Mouse (Mus musculus) myocyte (in vitro differentiated cells): Measurements from ENCODE around the gene Tnfrsf18. TPM values are rescaled to one million over a fixed set of nuclear protein-coding genes. Genes with fewer than 3 reads are reported as not detected.

Source experiments
- H3K27me3 ChIP-seq: one replicate; pipeline ENCODE4 v1.6.1; 2011; ENCODE audit not compliant: control insufficient read depth, insufficient read depth, insufficient read length
- H3K36me3 ChIP-seq: one replicate; pipeline ENCODE4 v1.6.1; 2011; ENCODE audit not compliant: control insufficient read depth, insufficient read depth
- H3K4me2 ChIP-seq: one replicate; pipeline ENCODE4 v1.6.1; 2011; ENCODE audit warnings: low read depth, control low read depth
- H3K4me3 ChIP-seq: one replicate; pipeline ENCODE4 v1.5.1; 2011; ENCODE audit warnings: mild to moderate bottlenecking, control low read depth, moderate library complexity
- H3K79me2 ChIP-seq: one replicate; pipeline ENCODE4 v1.6.1; 2011; ENCODE audit not compliant: control insufficient read depth, insufficient read depth
- H3ac ChIP-seq: one replicate; pipeline ENCODE4 v1.6.1; 2011; ENCODE audit not compliant: control insufficient read depth, insufficient read length
- CEBPB ChIP-seq: IDR thresholded peaks from 2 replicates; pipeline ENCODE4 v1.6.1; 2011; ENCODE audit warnings: mild to moderate bottlenecking, moderate library complexity; ENCODE audit not compliant: poor library complexity, insufficient read depth, severe bottlenecking
- E2F4 ChIP-seq: IDR thresholded peaks from one replicate; pipeline ENCODE4 v1.6.1; 2011; ENCODE audit warnings: mild to moderate bottlenecking, control low read depth, moderate library complexity; ENCODE audit not compliant: insufficient read depth
- MAX ChIP-seq: IDR thresholded peaks from one replicate; pipeline ENCODE4 v1.6.1; 2011; ENCODE audit warnings: low read depth, mild to moderate bottlenecking, control low read depth
- MYOD1 ChIP-seq, 3 experiments: IDR thresholded peaks; one replicate each; pipeline ENCODE4 v1.6.1; 2011; ENCODE audit warnings: control low read depth in 2 of 3, low read depth in 2 of 3, mild to moderate bottlenecking in 2 of 3, moderate library complexity in 1 of 3; ENCODE audit not compliant: insufficient read length in 2 of 3, control insufficient read depth in 1 of 3
- MYOG ChIP-seq, 3 experiments: IDR thresholded peaks; one replicate each; pipeline ENCODE4 v1.6.1; 2011; ENCODE audit warnings: control low read depth in 2 of 3, low read depth in 2 of 3, mild to moderate bottlenecking in 2 of 3; ENCODE audit not compliant: insufficient read length in 2 of 3, control insufficient read depth in 1 of 3, insufficient read depth in 1 of 3
- POLR2A ChIP-seq: IDR thresholded peaks from one replicate; pipeline ENCODE4 v1.6.1; 2011; ENCODE audit warnings: low read depth, mild to moderate bottlenecking, control low read depth, moderate library complexity; ENCODE audit not compliant: insufficient read length
- POLR2AphosphoS2 ChIP-seq: IDR thresholded peaks from one replicate; pipeline ENCODE4 v1.6.1; 2011; ENCODE audit warnings: low read depth, control low read depth; ENCODE audit not compliant: insufficient read length
- REST ChIP-seq: IDR thresholded peaks from one replicate; pipeline ENCODE4 v1.6.1; 2011; ENCODE audit warnings: mild to moderate bottlenecking, control low read depth, moderate library complexity; ENCODE audit not compliant: insufficient read depth, insufficient read length
- SRF ChIP-seq: IDR thresholded peaks from one replicate; pipeline ENCODE4 v1.6.1; 2011; ENCODE audit warnings: low read depth; ENCODE audit not compliant: control insufficient read depth, insufficient read length
- TCF12 ChIP-seq: IDR thresholded peaks from one replicate; pipeline ENCODE4 v1.6.1; 2011; ENCODE audit warnings: mild to moderate bottlenecking, control low read depth; ENCODE audit not compliant: poor library complexity, insufficient read depth, severe bottlenecking
- TCF3 ChIP-seq: IDR thresholded peaks from one replicate; pipeline ENCODE4 v1.6.1; 2011; ENCODE audit warnings: low read depth, control low read depth; ENCODE audit not compliant: insufficient read length
- USF1 ChIP-seq: IDR thresholded peaks from one replicate; pipeline ENCODE4 v1.6.1; 2011; ENCODE audit warnings: low read depth, mild to moderate bottlenecking, control low read depth, moderate library complexity
- polyA plus RNA-seq: library from polyadenylated mRNA; unstranded; fragments of >200 nt; fragmentation: generic; extraction: Trizol; gene quantifications from one replicate; pipeline ENCODE4 v1.2.1, GENCODE M21; 2012; ENCODE audit warnings: missing spikeins

Tnfrsf18 gene
- polyA plus RNA-seq, 1 experiment, result 0.40 TPM

DNA sequence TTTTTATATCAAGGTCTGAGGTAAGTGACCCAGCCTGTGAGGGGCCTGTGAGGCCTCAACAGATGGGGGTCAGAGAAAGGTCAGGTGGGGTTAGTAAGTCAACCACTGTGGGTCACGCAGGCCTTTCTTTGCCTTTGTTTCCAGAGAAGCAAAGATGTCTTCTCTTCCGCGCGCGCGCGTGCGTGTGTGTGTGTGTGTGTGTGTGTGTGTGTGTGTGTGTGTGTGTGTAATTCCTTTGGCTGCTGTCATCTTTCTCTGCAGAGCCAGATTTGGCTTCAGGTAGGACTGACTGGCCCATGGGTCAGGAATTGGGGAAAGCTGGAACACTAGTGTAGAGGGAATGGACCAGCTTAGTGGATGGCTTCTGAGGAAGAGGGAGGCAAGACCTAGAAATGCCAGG, 43.7 kb downstream of the Tnfrsf18 start:
- peaks cover 22% of the 10 kb centered on the region for H3K27me3 ChIP-seq
- H3ac ChIP-seq, result no peak overlapping the region
- H3K36me3 ChIP-seq, result no peaks in the 10 kb centered on the region
- TF ChIP-seq SRF (no peak), MYOG (IDR thresholded peaks at IDR 0.05; ENCODE audit: control insufficient read depth in 1 of 3, insufficient read depth in 1 of 3, insufficient read length in 2 of 3, low read depth in 2 of 3) (no peak), REST (no peak), MYOD1 (IDR thresholded peaks at IDR 0.05; ENCODE audit: control insufficient read depth in 1 of 3, insufficient read length in 2 of 3, low read depth in 2 of 3) (no peak), E2F4 (no peak), POLR2AphosphoS2 (no peak), TCF3 (no peak), CEBPB (no peak), TCF12 (no peak), USF1 (no peak), POLR2A (no peak), MAX (no peak)
- no peaks in the 10 kb centered on the region for H3K79me2 ChIP-seq
- no peak overlapping the region for H3K4me3 ChIP-seq
- no peak overlapping the region for H3K4me2 ChIP-seq

DNA sequence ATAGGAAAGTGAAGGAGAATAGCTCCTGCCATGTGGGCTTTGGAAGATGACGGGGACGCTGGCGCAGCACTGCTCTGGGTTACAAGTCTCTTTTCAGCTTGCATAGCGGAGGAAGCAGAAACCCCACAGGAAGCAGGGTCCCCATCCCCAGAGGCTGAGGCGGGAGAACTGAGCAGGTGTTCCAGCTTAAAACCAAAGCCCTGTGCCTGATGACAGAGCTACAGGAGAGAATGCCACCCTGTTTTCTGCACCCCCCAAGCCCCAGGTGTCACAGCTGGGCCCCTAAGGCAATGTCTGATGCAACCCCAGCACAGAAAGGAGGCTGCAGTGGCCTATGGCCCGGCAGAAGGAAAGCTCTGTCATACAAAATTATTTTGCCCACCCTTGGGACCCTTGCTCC, 44.3 kb downstream of the Tnfrsf18 start:
- Histone ChIP-seq H3K36me3 (no peaks in the 10 kb centered on the region), H3ac (no peak overlapping the region), H3K79me2 (no peaks in the 10 kb centered on the region), H3K27me3 (peaks cover 21% of the 10 kb centered on the region), H3K4me3 (no peak overlapping the region), H3K4me2 (no peak overlapping the region)
- TF ChIP-seq REST, result no peak

DNA sequence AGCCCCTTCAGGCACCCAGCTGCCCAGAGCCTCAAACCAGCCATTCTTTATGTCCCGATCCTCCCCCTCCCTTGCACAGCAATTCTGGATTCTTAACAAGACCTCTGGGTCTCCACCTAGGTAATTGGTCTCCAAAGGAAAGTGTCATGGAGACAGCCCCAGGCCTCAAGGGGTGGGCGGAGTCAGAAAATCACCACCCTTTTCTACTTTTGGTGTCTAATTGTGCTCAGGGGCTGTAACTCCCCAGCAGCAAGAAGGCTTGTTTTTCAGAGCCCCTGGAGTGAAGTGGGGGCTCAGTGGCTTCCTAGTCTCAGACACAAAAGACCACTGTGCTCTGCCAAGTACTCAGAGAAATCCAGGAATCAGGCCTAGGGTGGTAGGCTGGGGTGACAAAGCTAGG, 44.8 kb downstream of the Tnfrsf18 start:
- Histone ChIP-seq H3K79me2 (no peaks in the 10 kb centered on the region), H3K4me3 (no peak overlapping the region), H3K36me3 (no peaks in the 10 kb centered on the region), H3K27me3 (peaks cover 19% of the 10 kb centered on the region), H3ac (no peak overlapping the region), H3K4me2 (no peak overlapping the region)
- no peak for TF ChIP-seq TCF3
- TF ChIP-seq CEBPB, result no peak
- TF ChIP-seq MYOG (IDR thresholded peaks at IDR 0.05; ENCODE audit: control insufficient read depth in 1 of 3, insufficient read depth in 1 of 3, insufficient read length in 2 of 3, low read depth in 2 of 3), result no peak
- no peak for TF ChIP-seq MYOD1 (IDR thresholded peaks at IDR 0.05; ENCODE audit: control insufficient read depth in 1 of 3, insufficient read length in 2 of 3, low read depth in 2 of 3)
- no peak for TF ChIP-seq E2F4
- TF ChIP-seq REST, result no peak
- TF ChIP-seq USF1, result no peak
- TF ChIP-seq TCF12, result no peak
- no peak for TF ChIP-seq MAX
- TF ChIP-seq SRF, result no peak
- no peak for TF ChIP-seq POLR2A
- no peak for TF ChIP-seq POLR2AphosphoS2

DNA sequence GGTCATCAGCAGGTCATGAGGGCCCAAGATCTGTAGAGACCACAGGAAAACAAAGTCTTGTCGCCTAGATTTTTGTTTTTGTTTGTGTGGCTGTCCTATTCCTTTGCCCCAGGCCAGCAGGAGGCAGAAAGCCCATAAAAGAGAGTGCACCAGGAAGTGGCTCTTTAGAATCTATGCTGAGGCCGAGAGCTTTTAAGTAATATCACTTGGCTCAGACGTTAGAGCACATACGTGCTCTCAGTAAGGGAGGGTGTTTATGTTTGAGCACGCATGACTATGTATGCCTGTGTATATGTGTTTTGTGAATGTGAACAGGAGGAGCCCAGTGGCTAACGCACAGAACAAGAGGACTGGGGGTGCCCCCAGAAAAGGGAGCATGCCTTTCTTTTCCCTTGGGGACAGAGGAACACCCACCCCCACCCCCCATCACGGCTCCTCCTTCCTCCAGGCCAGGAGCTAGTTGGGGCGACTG, 51.0 kb downstream of the Tnfrsf18 start:
- H3K4me2 ChIP-seq, result no peak overlapping the region
- no peak overlapping the region for H3K4me3 ChIP-seq
- no peaks in the 10 kb centered on the region for H3K36me3 ChIP-seq
- TF ChIP-seq USF1, result no peak
- TF ChIP-seq MAX, result no peak
- TF ChIP-seq E2F4, result no peak
- TF ChIP-seq TCF3, result no peak
- TF ChIP-seq MYOG (IDR thresholded peaks at IDR 0.05; ENCODE audit: control insufficient read depth in 1 of 3, insufficient read depth in 1 of 3, insufficient read length in 2 of 3, low read depth in 2 of 3), result no peak
- TF ChIP-seq SRF, result no peak
- no peak for TF ChIP-seq TCF12
- TF ChIP-seq REST, result no peak
- no peak for TF ChIP-seq CEBPB
- TF ChIP-seq MYOD1 (IDR thresholded peaks at IDR 0.05; ENCODE audit: control insufficient read depth in 1 of 3, insufficient read length in 2 of 3, low read depth in 2 of 3), result no peak
- no peak for TF ChIP-seq POLR2AphosphoS2
- TF ChIP-seq POLR2A, result no peak
- H3K27me3 ChIP-seq, result peaks cover 30% of the 10 kb centered on the region
- no peaks in the 10 kb centered on the region for H3K79me2 ChIP-seq
- H3ac ChIP-seq, result no peak overlapping the region

DNA sequence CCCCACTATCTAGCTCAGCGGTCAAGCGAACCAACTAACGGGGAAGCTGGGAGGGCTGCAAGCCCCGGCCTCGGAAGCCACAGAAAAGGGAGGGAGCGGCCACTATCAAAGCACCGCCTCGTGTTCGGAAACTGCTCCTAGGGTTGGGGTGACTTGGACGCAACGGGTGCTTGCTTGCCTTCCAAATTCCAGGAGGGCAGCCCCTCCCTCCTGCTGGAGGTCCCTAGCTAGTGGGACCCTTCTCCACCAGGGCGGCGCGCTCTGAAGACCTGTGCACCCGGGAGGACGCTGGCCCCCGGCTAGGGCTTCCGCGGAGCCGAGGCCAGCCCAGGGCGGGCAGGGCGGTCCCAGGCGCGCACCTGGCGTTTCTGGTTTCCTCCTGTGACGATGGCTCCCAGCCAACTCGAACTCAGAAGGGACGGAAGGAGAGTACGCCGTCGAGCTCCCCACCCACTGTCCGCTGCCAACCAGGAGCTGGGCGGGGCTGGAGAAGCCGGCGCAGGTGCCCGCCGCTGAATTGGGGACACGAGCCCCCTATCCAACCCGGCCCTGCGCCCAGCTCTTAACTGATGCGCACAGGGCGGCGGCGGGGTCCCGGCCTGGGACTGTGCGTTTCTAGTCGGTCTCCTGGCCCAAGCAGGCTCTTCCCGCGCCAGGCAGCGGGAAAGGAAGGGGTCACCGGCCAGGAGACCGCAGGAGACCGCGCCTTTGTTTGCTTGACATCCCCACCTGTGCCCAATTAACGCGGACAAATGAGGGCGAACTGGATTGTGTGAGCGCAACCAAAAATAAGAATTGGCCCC, 51.7 kb downstream of the Tnfrsf18 start:
- no peak for TF ChIP-seq TCF12
- no peak for TF ChIP-seq MYOD1 (IDR thresholded peaks at IDR 0.05; ENCODE audit: control insufficient read depth in 1 of 3, insufficient read length in 2 of 3, low read depth in 2 of 3)
- TF ChIP-seq REST, result no peak
- TF ChIP-seq TCF3, result no peak
- no peak for TF ChIP-seq POLR2A
- TF ChIP-seq MYOG (IDR thresholded peaks at IDR 0.05; ENCODE audit: control insufficient read depth in 1 of 3, insufficient read depth in 1 of 3, insufficient read length in 2 of 3, low read depth in 2 of 3), result no peak
- TF ChIP-seq MAX, result no peak
- TF ChIP-seq POLR2AphosphoS2, result no peak
- TF ChIP-seq USF1, result no peak
- TF ChIP-seq SRF, result no peak
- no peak for TF ChIP-seq E2F4
- no peak for TF ChIP-seq CEBPB
- no peak overlapping the region for H3K4me3 ChIP-seq
- H3K79me2 ChIP-seq, result no peaks in the 10 kb centered on the region
- no peak overlapping the region for H3ac ChIP-seq
- H3K4me2 ChIP-seq, result no peak overlapping the region
- H3K27me3 ChIP-seq, result peaks cover 30% of the 10 kb centered on the region
- no peaks in the 10 kb centered on the region for H3K36me3 ChIP-seq
